Mouse (Mus musculus): ENCODE measurements around the gene Mut.

The Mut gene

DNA sequence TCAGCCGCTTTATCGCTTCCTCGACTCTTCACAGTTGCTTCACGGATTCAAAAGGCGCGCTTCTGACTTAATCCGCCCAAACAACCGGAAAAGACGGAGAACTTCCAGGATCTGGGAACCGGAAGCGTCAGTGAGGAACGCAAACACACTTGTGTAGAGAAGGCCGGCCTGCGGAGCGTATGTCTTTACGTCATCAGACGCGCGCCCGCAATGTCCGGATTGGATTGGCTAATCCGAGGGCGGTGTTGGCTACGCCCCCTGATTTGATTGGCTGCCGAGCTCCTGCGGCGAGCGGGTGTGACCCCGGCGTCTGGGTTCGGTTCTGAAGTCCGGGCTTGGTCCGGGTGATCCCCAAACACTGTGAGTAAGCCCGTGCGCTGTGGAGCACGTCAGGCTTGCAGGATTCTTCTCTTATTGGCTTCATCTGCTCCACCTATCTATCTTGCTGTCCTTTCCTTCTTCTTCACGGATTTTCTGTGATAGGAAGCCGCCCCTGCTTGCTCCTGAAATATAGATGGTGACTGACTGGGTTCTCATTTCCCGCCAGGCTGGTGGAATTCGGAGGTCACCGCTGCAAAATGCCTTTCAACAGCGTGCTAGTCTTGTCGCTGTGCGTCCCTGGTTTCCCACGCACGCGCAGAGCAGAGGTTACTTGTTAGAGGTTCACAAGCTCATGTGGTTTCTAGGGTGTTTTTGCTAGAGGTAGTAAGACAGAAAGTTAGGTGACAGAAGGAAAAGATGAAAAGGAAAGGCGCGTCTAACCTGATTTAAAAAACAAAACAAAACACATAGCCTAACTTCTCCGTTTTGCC lies at the start of gene Mut, which contains the start of gene Cenpq:
Gene Mut, plus strand, starts transcription at position 266 of the 812 bp plus-strand sequence.
Gene Cenpq, minus strand, starts transcription at position 628 of the 812 bp plus-strand sequence.
- DNase-seq (ENCODE audit: low read depth, low spot score), result peak; percentile 98

DNA sequence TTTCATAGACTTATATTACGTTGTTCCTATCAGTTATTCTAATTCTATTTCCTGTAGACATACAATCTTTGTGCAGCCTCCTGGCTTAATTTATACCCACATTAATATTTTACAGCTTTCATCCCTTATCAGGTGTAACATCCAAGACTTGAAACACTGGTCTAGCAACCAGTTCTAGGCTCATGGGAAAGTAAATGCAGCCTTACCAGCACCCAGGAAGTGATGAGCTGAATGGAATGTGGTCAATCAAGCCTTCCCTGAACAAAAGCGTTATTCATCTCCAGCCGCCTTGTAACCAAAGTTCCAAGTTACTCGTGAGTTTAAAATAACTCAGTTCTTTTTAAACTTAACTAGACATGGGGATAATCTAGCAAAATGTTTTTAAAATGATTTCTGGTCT lies 49.3 kb upstream of the Mut start:
- no peak for DNase-seq (ENCODE audit: low read depth, low spot score)

DNA sequence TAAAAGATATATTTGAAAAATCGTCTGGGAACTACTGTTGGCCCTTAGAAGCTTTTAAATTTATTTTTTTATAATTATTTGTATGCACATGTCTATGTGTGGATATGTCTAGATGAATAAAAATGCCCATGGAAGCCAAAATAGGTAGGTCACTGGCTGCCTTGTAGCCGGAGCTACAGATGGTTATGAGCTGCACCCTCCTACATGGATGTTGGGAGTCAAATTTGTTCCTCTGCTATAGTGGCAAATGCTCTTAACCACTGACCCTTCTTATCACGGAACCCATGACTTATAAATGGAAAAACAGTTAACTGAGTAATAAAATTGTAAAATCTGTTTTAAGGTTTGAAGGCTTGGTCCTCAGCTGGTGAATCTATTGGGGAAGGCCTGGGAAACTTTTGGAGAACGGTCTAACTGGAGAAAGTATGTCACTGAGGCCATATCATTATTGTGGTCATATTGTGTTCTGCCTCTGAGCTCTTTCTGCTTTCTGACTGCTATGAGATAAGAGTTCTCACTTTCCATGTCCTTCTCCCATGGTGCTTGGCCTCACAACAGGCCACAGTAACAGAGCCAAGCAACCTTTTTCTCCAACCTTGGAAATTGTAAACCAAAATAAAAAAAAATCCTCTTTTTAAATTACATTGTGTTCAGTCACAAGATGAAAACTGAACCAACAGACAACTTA lies 46.5 kb upstream of the Mut start:
- no peak for DNase-seq (ENCODE audit: low read depth, low spot score)

DNA sequence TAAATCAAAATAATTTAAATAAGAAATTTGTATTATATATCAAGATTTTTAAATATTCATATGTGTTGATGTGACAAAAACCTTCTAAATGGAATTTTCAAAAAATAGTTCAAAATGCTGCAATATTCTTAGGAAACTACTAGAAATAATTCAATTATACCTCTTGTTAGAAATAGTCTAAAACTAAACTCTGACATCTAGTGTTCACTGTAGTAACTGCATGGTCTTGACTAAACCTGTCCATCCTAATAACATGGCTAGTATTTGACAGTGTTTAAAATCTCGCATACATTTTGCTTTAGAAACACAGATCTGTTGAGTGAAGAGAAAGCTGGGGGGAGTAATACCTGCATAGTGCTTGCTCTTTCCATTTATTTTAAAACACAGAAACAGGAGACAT lies 37.6 kb upstream of the Mut start:
- DNase-seq (ENCODE audit: low read depth, low spot score), result no peak

DNA sequence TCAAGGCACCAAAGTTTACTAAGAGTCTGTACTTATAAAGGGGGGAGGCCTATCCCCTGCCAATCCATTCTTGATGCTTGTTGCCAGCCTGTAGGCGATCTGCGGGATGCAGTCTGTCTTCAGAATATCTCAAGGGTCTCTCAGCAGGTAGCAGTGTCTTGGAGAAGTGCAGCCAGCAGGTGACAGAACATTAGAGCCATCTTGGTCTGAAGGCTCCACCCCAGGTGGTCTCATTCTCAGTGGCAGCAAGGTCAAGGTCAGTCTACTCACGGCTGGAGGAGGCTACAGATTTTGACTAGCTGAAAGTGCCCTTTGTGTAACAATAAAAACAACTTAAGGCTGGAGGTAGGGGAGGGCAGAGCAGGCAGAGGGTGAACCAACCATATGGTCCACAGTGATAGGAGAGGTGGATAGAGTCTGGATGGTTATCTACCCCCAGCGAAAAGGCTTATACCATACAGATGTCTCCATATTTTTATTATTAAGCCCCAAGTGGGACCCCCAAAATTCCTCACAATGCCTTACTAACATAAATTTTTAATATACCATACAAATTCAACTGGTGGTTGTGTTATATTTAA lies 34.6 kb upstream of the Mut start:
- no peak for DNase-seq (ENCODE audit: low read depth, low spot score)

DNA sequence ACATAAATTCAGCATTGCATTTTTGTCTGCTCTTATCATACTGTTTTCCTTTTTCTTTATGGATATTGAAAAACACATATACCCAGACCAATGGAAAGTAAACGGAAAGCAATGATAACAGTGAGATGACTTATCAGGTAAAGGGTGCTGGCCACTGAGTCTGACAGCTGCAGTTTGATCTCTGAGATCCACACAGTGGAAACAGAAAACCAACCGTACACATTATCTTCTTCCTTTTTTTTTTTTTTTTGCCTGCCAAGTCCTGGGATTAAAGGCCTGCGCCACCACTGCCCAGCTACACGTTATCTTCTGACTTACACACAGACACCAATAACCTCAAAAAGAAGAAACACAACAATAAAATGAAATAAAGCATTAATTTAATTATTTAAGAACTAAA lies 31.1 kb upstream of the Mut start:
- DNase-seq (ENCODE audit: low read depth, low spot score), result no peak

DNA sequence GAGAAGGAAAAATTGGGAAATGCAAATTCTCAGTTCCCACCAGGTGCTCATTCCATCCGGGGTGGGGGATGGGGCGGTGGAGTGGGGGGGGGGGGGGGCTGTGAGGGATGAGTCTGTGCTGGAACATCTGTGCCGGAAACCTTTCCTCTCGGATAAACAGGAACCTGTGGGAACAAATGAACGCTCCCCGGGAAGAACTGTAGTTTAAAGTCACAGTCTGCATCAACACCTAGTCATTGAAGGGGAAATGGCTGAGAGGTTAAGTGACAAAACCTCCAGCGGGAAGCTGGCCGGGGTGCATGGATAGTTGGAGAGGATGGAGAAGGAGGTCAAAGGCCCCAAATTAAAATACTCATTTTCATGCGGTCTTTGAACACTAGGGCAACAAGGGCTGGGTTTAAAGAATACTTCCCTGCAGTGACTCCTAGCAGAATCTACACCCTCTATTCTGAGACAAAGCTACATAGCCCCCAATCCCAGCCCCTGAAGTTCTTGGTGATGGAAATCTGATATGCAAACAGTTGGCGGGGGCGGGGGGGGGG lies 30.4 kb upstream of the Mut start:
- no peak for DNase-seq (ENCODE audit: low read depth, low spot score)

DNA sequence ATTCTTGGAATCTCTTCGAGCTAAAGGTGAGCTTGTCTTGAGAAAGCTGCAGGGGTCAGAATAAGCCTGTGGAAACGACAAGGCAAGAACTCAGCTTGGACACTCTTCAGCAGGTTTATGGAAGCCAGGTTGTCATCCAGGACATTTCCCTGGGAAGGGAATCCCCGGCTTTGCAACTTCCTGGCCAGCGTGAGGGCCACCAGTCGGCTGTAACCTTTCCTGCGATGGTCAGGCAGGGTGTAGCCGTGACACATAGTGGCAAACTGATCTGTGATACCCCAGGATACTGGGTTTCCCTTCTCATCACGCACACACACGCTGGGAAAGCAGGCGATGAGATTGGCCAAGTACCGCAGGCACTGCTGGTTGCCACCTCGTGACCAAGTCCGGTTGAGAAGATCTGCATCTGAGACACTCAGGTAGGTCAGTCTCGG lies 29.7 kb upstream of the Mut start:
- no peak for DNase-seq (ENCODE audit: low read depth, low spot score)

DNA sequence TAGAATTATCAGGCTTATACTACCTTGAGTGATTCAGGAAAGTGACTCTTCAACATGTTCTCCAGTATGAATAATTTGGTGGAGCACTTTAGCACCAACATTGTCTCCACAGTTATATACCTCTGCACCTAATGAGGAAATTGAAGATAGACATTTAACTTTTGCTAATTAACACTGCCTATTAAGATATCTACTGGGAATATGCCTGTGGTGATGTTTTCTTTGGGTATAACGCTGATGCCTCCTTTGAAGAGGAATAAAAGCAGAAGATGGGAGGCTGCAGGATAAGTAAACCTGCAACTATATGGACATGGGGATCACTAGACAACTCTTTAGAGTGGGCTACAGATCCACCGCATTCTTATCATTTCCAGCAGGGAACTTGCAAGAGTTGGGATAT lies 20.2 kb upstream of the Mut start, which contains the start of gene Glyatl3:
Gene Glyatl3, minus strand, starts transcription at position 101 of the 400 bp plus-strand sequence.
- no peak for DNase-seq (ENCODE audit: low read depth, low spot score)

DNA sequence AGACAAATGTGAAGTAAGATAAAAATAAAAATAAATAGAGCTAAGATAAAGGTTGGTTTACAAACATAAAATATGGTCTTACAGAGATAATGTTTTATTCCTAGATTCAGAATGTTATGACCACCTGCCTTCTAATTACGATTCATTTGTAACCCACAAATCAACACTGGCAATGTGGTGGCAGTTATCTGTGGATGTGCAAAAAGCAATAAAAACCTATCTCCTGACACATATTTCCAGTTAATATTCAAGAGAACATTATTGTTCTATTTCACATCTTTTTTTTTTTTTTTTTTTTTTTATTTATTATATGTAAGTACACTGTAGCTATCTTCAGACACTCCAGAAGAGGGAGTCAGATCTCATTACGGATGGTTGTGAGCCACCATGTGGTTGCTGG lies 19.0 kb upstream of the Mut start:
- DNase-seq (ENCODE audit: low read depth, low spot score), result no peak

DNA sequence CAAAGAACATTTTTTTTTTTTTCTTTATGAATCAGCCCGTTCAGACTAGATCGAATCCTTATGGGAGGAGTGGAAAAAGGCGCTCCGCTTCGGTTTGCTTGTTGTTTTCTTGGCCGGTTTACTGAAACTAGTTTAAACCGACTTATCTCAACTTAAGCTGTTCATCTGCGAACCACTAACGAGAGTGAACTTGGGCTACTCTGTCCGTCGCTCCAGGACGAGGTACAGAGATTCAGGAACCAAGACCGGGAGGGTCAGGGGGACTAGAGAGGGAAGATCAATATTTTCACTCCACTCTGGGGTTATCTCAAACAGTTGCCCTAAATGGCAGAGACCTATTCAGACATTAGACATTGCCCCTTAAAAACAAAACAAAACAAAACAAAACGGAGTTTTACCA lies 500 bp upstream of the Mut start:
- DNase-seq (ENCODE audit: low read depth, low spot score), result no peak

DNA sequence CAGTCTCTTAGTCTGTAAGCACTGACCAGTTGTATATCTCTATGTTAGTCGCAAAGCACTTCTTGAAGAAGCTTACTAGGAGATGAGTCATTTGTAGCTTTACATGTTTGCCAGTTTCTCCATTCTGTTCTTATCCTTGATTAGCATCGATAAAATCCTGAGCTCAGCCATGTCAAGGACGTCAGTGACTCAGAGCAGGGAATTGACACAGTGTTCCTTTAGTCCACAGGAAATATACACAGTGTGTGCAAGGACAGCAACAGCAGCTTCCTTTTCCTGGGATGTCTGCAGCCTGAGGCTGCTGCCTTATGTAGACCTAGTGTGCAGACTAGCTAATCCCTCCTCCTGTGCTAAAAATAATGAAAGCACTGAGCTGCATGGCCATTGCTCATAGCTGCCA lies 14.0 kb downstream of the Mut start:
- DNase-seq (ENCODE audit: low read depth, low spot score), result no peak

DNA sequence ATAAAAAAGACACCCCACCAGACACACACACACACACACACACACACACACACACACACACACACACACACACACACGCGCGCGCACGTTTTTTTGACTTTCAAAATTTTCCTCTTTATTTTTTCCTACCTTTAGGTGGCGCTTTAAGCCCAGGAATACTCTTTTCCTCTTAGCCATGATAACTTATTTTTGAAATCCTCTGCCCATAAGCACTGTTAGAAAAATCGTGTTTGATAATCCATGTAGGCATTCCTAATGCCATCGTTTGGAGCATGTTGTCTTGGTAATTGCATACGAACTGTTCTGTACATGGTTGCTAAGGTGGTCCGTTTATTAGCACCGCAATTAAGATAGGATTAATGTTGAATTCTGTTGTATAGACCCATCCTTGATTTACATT lies 43.4 kb downstream of the Mut start:
- DNase-seq (ENCODE audit: low read depth, low spot score), result no peak

DNA sequence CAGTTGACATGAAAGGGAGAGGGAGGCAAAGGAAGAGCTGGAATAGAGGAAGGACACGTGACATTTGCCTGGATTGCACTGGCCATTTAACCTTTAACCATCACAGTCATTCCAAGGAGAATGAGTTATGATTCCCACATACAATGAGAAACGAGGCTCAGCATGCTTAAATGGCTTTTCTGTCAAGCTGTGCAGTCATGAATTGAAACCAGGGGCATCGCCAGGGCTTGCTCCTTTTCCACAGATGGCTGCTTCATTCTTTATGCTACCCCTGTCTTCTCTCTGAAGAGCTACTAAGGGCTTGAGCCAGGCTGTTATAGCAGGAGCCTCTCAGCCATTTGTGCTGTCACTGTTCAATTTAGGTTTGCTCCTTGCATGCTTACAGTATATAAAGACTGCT lies 57.6 kb downstream of the Mut start:
- DNase-seq (ENCODE audit: low read depth, low spot score), result no peak
